Mouse (Mus musculus): ENCODE measurements around the gene Psmb9. TPM values are rescaled to one million over a fixed set of nuclear protein-coding genes. Genes with fewer than 3 reads are reported as not detected.

The Psmb9 gene
- polyA plus RNA-seq, 1 experiment from 2014 or later = 0.63 TPM

- 74% methylated on average over 13 of the region's 13 CpGs for WGBS
- no peaks in the 10 kb centered on the region for H3K4me1 ChIP-seq (ENCODE audit: control insufficient read depth, insufficient read depth, low read length)
- no peaks in the 10 kb centered on the region for H3K27me3 ChIP-seq (ENCODE audit: control insufficient read depth, insufficient read depth, low read length)
- no peak for ATAC-seq (ENCODE audit: low read depth)
- H3K36me3 ChIP-seq (ENCODE audit: control insufficient read depth, insufficient read depth, low read length) = no peaks in the 10 kb centered on the region
- H3K4me3 ChIP-seq (ENCODE audit: low read depth, low read length) = no peak overlapping the region
- no peak overlapping the region for H3K4me2 ChIP-seq (ENCODE audit: low read depth, low read length)
- H3K9ac ChIP-seq (replicated peaks; ENCODE audit: low read depth, low read length) = no peak overlapping the region
- no peaks in the 10 kb centered on the region for H3K9me3 ChIP-seq (ENCODE audit: control insufficient read depth, low read length)
- H3K27ac ChIP-seq (ENCODE audit: low read depth, low read length) = no peak overlapping the region
Measured at GRCm38 (mm10) chr17:34179913-34180859, 7.4 kb downstream of the Psmb9 start.

- H3K27me3 ChIP-seq (ENCODE audit: control insufficient read depth, insufficient read depth, low read length) = no peaks in the 10 kb centered on the region
- no peak overlapping the region for H3K27ac ChIP-seq (ENCODE audit: low read depth, low read length)
- H3K9ac ChIP-seq (replicated peaks; ENCODE audit: low read depth, low read length) = no peak overlapping the region
- 69% methylated on average over 6 of the region's 6 CpGs for WGBS
- no peaks in the 10 kb centered on the region for H3K4me1 ChIP-seq (ENCODE audit: control insufficient read depth, insufficient read depth, low read length)
- no peak for ATAC-seq (ENCODE audit: low read depth)
- no peaks in the 10 kb centered on the region for H3K9me3 ChIP-seq (ENCODE audit: control insufficient read depth, low read length)
- H3K36me3 ChIP-seq (ENCODE audit: control insufficient read depth, insufficient read depth, low read length) = no peaks in the 10 kb centered on the region
- H3K4me3 ChIP-seq (ENCODE audit: low read depth, low read length) = no peak overlapping the region
- H3K4me2 ChIP-seq (ENCODE audit: low read depth, low read length) = no peak overlapping the region
Measured at GRCm38 (mm10) chr17:34179019-34179418, 8.5 kb downstream of the Psmb9 start.

- no peak for ATAC-seq (ENCODE audit: low read depth)
- Histone ChIP-seq H3K27ac (ENCODE audit: low read depth, low read length) (no peak overlapping the region), H3K9me3 (ENCODE audit: control insufficient read depth, low read length) (no peaks in the 10 kb centered on the region), H3K27me3 (ENCODE audit: control insufficient read depth, insufficient read depth, low read length) (no peaks in the 10 kb centered on the region), H3K4me1 (ENCODE audit: control insufficient read depth, insufficient read depth, low read length) (no peaks in the 10 kb centered on the region), H3K4me2 (ENCODE audit: low read depth, low read length) (no peak overlapping the region), H3K36me3 (ENCODE audit: control insufficient read depth, insufficient read depth, low read length) (no peaks in the 10 kb centered on the region), H3K4me3 (ENCODE audit: low read depth, low read length) (no peak overlapping the region), H3K9ac (replicated peaks; ENCODE audit: low read depth, low read length) (no peak overlapping the region)
- 76% methylated on average over 4 of the region's 4 CpGs for WGBS
Measured at GRCm38 (mm10) chr17:34177179-34177578, 10.4 kb downstream of the Psmb9 start.

- Histone ChIP-seq H3K4me3 (ENCODE audit: low read depth, low read length) (no peak overlapping the region), H3K27ac (ENCODE audit: low read depth, low read length) (no peak overlapping the region), H3K4me2 (ENCODE audit: low read depth, low read length) (no peak overlapping the region), H3K9me3 (ENCODE audit: control insufficient read depth, low read length) (no peaks in the 10 kb centered on the region), H3K27me3 (ENCODE audit: control insufficient read depth, insufficient read depth, low read length) (no peaks in the 10 kb centered on the region), H3K9ac (replicated peaks; ENCODE audit: low read depth, low read length) (no peak overlapping the region), H3K36me3 (ENCODE audit: control insufficient read depth, insufficient read depth, low read length) (no peaks in the 10 kb centered on the region), H3K4me1 (ENCODE audit: control insufficient read depth, insufficient read depth, low read length) (no peaks in the 10 kb centered on the region)
- WGBS = 56% methylated on average over 1 of the region's 1 CpGs
- ATAC-seq (ENCODE audit: low read depth) = no peak
Measured at GRCm38 (mm10) chr17:34174075-34174474, 13.5 kb downstream of the Psmb9 start.

GRCm38 (mm10) chr17:34172528-34172927 is 15.0 kb downstream of the Psmb9 start:
- H3K27ac ChIP-seq (ENCODE audit: low read depth, low read length) = no peak overlapping the region

GRCm38 (mm10) chr17:34170877-34171498 is 16.6 kb downstream of the Psmb9 start:
- Histone ChIP-seq H3K27me3 (ENCODE audit: control insufficient read depth, insufficient read depth, low read length) (no peaks in the 10 kb centered on the region), H3K4me1 (ENCODE audit: control insufficient read depth, insufficient read depth, low read length) (no peaks in the 10 kb centered on the region), H3K36me3 (ENCODE audit: control insufficient read depth, insufficient read depth, low read length) (no peaks in the 10 kb centered on the region), H3K4me3 (ENCODE audit: low read depth, low read length) (no peak overlapping the region), H3K9me3 (ENCODE audit: control insufficient read depth, low read length) (no peaks in the 10 kb centered on the region), H3K9ac (replicated peaks; ENCODE audit: low read depth, low read length) (no peak overlapping the region), H3K27ac (ENCODE audit: low read depth, low read length) (no peak overlapping the region), H3K4me2 (ENCODE audit: low read depth, low read length) (no peak overlapping the region)
- WGBS = 43% methylated on average over 13 of the region's 13 CpGs
- ATAC-seq (ENCODE audit: low read depth) = no peak

More at GRCm38 (mm10) chr17:34172528-34172927, 15.0 kb downstream of the Psmb9 start:
- Histone ChIP-seq H3K4me1 (ENCODE audit: control insufficient read depth, insufficient read depth, low read length) (no peaks in the 10 kb centered on the region), H3K9ac (replicated peaks; ENCODE audit: low read depth, low read length) (no peak overlapping the region), H3K9me3 (ENCODE audit: control insufficient read depth, low read length) (no peaks in the 10 kb centered on the region), H3K27me3 (ENCODE audit: control insufficient read depth, insufficient read depth, low read length) (no peaks in the 10 kb centered on the region), H3K4me2 (ENCODE audit: low read depth, low read length) (no peak overlapping the region), H3K4me3 (ENCODE audit: low read depth, low read length) (no peak overlapping the region), H3K36me3 (ENCODE audit: control insufficient read depth, insufficient read depth, low read length) (no peaks in the 10 kb centered on the region)
- no peak for ATAC-seq (ENCODE audit: low read depth)
- whole genome bisulfite sequencing = 94% methylated on average over 5 of the region's 5 CpGs

GRCm38 (mm10) chr17:34170487-34170876 is 17.1 kb downstream of the Psmb9 start:
- no peak overlapping the region for H3K9ac ChIP-seq (replicated peaks; ENCODE audit: low read depth, low read length)
- no peak overlapping the region for H3K4me3 ChIP-seq (ENCODE audit: low read depth, low read length)
- H3K27me3 ChIP-seq (ENCODE audit: control insufficient read depth, insufficient read depth, low read length) = no peaks in the 10 kb centered on the region
- H3K9me3 ChIP-seq (ENCODE audit: control insufficient read depth, low read length) = no peaks in the 10 kb centered on the region
- H3K4me2 ChIP-seq (ENCODE audit: low read depth, low read length) = no peak overlapping the region
- no peaks in the 10 kb centered on the region for H3K36me3 ChIP-seq (ENCODE audit: control insufficient read depth, insufficient read depth, low read length)
- no peaks in the 10 kb centered on the region for H3K4me1 ChIP-seq (ENCODE audit: control insufficient read depth, insufficient read depth, low read length)
- no peak for ATAC-seq (ENCODE audit: low read depth)
- no peak overlapping the region for H3K27ac ChIP-seq (ENCODE audit: low read depth, low read length)
- 35% methylated on average over 4 of the region's 4 CpGs for WGBS

- Histone ChIP-seq H3K9me3 (ENCODE audit: control insufficient read depth, low read length) (no peaks in the 10 kb centered on the region), H3K4me3 (ENCODE audit: low read depth, low read length) (no peak overlapping the region), H3K4me2 (ENCODE audit: low read depth, low read length) (no peak overlapping the region), H3K27me3 (ENCODE audit: control insufficient read depth, insufficient read depth, low read length) (no peaks in the 10 kb centered on the region), H3K27ac (ENCODE audit: low read depth, low read length) (no peak overlapping the region), H3K4me1 (ENCODE audit: control insufficient read depth, insufficient read depth, low read length) (no peaks in the 10 kb centered on the region), H3K36me3 (ENCODE audit: control insufficient read depth, insufficient read depth, low read length) (no peaks in the 10 kb centered on the region), H3K9ac (replicated peaks; ENCODE audit: low read depth, low read length) (no peak overlapping the region)
- WGBS = 3% methylated on average over 2 of the region's 2 CpGs
- ATAC-seq (ENCODE audit: low read depth) = no peak
Measured at GRCm38 (mm10) chr17:34169279-34169678, 18.3 kb downstream of the Psmb9 start.

- Histone ChIP-seq H3K9ac (replicated peaks; ENCODE audit: low read depth, low read length) (no peak overlapping the region), H3K27me3 (ENCODE audit: control insufficient read depth, insufficient read depth, low read length) (no peaks in the 10 kb centered on the region), H3K4me3 (ENCODE audit: low read depth, low read length) (no peak overlapping the region), H3K4me2 (ENCODE audit: low read depth, low read length) (no peak overlapping the region), H3K9me3 (ENCODE audit: control insufficient read depth, low read length) (no peaks in the 10 kb centered on the region), H3K4me1 (ENCODE audit: control insufficient read depth, insufficient read depth, low read length) (no peaks in the 10 kb centered on the region), H3K36me3 (ENCODE audit: control insufficient read depth, insufficient read depth, low read length) (no peaks in the 10 kb centered on the region), H3K27ac (ENCODE audit: low read depth, low read length) (no peak overlapping the region)
- 85% methylated on average over 6 of the region's 6 CpGs for WGBS
- ATAC-seq (ENCODE audit: low read depth) = no peak
Measured at GRCm38 (mm10) chr17:34165033-34165730, 22.4 kb downstream of the Psmb9 start.
